In the genomic region with DNA sequence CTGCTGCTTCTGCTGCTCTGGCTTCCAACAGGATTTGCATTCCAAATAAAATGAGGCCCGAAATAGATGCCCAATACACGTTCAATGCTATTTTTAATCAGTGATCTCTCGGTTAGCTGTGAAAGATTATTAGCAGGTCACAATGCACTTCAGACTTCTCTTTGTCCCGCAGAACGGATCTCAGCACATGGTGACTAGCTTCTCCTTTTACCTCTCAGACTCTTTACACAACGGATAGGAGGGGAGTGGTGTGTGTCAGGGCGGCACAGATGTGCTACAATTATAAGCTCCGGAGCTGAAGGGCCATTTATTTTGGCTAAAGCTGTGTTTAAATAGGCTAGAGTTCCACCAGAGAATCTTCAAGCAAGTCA, we compare ENCODE assay signal across 8 mouse cellular contexts. TPM values are rescaled to one million over a fixed set of nuclear protein-coding genes. Genes with fewer than 3 reads are reported as not detected.
A peak's percentile ranks its signal among the peaks of the same experiment; 100 is the strongest.
DNase-seq lines count a peak whose midpoint lies in the region; ATAC-seq lines count a peak whose summit lies in the region.
"Had no signal": no experiment of that assay in that cellular context is flagged by ENCODE, and none has a peak within 500 bp of the region (broad histone marks: within the 10 kb centered on the region; RNA-seq: fewer than 3 reads in every experiment).

No protein-coding gene starts in this region.

- H3K9me3 ChIP-seq in embryonic facial prominence, embryonic 13.5 days, result no peaks in the 10 kb centered on the region
- no peaks in the 10 kb centered on the region for H3K9me3 ChIP-seq in forebrain, embryonic 14.5 days (replicated peaks; ENCODE audit: control insufficient read depth, low read length)
- H3K9me3 ChIP-seq in hindbrain, embryonic 10.5 days, result no peaks in the 10 kb centered on the region
- H3K9me3 ChIP-seq in midbrain, embryonic 15.5 days, result no peaks in the 10 kb centered on the region

- peak overlapping the region; percentile 46 for H3K4me2 ChIP-seq in embryonic facial prominence, embryonic 13.5 days
- H3K4me2 ChIP-seq in forebrain, embryonic 14.5 days (ENCODE audit: low read length), result peak overlapping the region; percentile 27
- H3K4me2 ChIP-seq in midbrain, embryonic 15.5 days, result peak overlapping the region; percentile 27

- H3K4me3 ChIP-seq in embryonic facial prominence, embryonic 13.5 days, result peak overlapping the region; percentile 18
- H3K4me3 ChIP-seq in forebrain, embryonic 14.5 days (ENCODE audit: low read depth, low read length), result no peak overlapping the region
- no peak overlapping the region; the same call in 1 of the 2 replicates for H3K4me3 ChIP-seq in hindbrain, embryonic 10.5 days
- no peak overlapping the region for H3K4me3 ChIP-seq in midbrain, embryonic 15.5 days

- H3K27me3 ChIP-seq in embryonic facial prominence, embryonic 13.5 days, result no peaks in the 10 kb centered on the region
- no peaks in the 10 kb centered on the region for H3K27me3 ChIP-seq in forebrain, embryonic 14.5 days (replicated peaks; ENCODE audit: control insufficient read depth, insufficient read depth, low read length)
- no peaks in the 10 kb centered on the region for H3K27me3 ChIP-seq in hindbrain, embryonic 10.5 days (ENCODE audit: insufficient read depth, poor library complexity, severe bottlenecking)
- H3K27me3 ChIP-seq in midbrain, embryonic 15.5 days (replicated peaks), result no peaks in the 10 kb centered on the region

- peaks cover 47% of the 10 kb centered on the region for H3K4me1 ChIP-seq in embryonic facial prominence, embryonic 13.5 days
- peaks cover 21% of the 10 kb centered on the region for H3K4me1 ChIP-seq in forebrain, embryonic 14.5 days (ENCODE audit: control insufficient read depth, insufficient read depth, low read length)
- peaks cover 19% of the 10 kb centered on the region for H3K4me1 ChIP-seq in hindbrain, embryonic 10.5 days (replicated peaks)
- H3K4me1 ChIP-seq in midbrain, embryonic 15.5 days, result peaks cover 20% of the 10 kb centered on the region

- no peak overlapping the region for H3K9ac ChIP-seq in embryonic facial prominence, embryonic 13.5 days
- no peak overlapping the region for H3K9ac ChIP-seq in forebrain, embryonic 14.5 days (ENCODE audit: low read length)
- no peak overlapping the region for H3K9ac ChIP-seq in midbrain, embryonic 15.5 days

- no peak for ATAC-seq in embryonic facial prominence, embryonic 13.5 days (ENCODE audit: insufficient number of reproducible peaks, insufficient read depth, low FRiP score, low TSS enrichment, low read depth)
- peak; percentile 70 for ATAC-seq in forebrain, embryonic 14.5 days
- ATAC-seq in midbrain, embryonic 15.5 days (replicated peaks), result peak; percentile 54; the same call in 1 of the 2 replicates
- ATAC-seq: lung, postnatal 0 days had no signal

- peak overlapping the region; percentile 69 for H3K27ac ChIP-seq in embryonic facial prominence, embryonic 13.5 days
- peak overlapping the region; percentile 75 for H3K27ac ChIP-seq in forebrain, embryonic 14.5 days (ENCODE audit: low read depth, low read length)
- peak overlapping the region; percentile 64 for H3K27ac ChIP-seq in hindbrain, embryonic 10.5 days
- peak overlapping the region; percentile 73 for H3K27ac ChIP-seq in midbrain, embryonic 15.5 days

- DNase-seq in forebrain, embryonic 14.5 days (ENCODE audit: low spot score), result no peak
- DNase-seq in hindbrain, embryonic 10.5 days (ENCODE audit: low spot score), result no peak
- no peak for DNase-seq in frontal cortex, postnatal 14 days (ENCODE audit: low spot score in 2 of 2)
- no peak for DNase-seq in urinary bladder, adult 2 months (ENCODE audit: low spot score)
- DNase-seq in right cerebral cortex, postnatal 4 days, result no peak

- 9% methylated on average over 8 of the region's 8 CpGs for WGBS in embryonic facial prominence, embryonic 13.5 days
- 3% methylated on average over 8 of the region's 8 CpGs for WGBS in forebrain, embryonic 14.5 days
- 54% methylated on average over 8 of the region's 8 CpGs for WGBS in hindbrain, embryonic 10.5 days
- 8% methylated on average over 8 of the region's 8 CpGs for WGBS in midbrain, embryonic 15.5 days

- H3K36me3 ChIP-seq in embryonic facial prominence, embryonic 13.5 days, result no peaks in the 10 kb centered on the region
- H3K36me3 ChIP-seq in forebrain, embryonic 14.5 days (ENCODE audit: control insufficient read depth, insufficient read depth, low read length), result no peaks in the 10 kb centered on the region
- H3K36me3 ChIP-seq in hindbrain, embryonic 10.5 days, result no peaks in the 10 kb centered on the region
- H3K36me3 ChIP-seq in midbrain, embryonic 15.5 days (replicated peaks), result no peaks in the 10 kb centered on the region

RNA-seq across cellular contexts. Expression of gene Tmem178, which starts 56.7 kb away (rescaled TPM):
- 4.7 and 6.8 TPM in 2 replicates for polyA plus RNA-seq in embryonic facial prominence, embryonic 13.5 days (2015; fragmentation: Nextera tagmentation; extraction: Ambion mirVana)
- polyA plus RNA-seq in forebrain, embryonic 14.5 days (2014; fragmentation: Nextera tagmentation; extraction: Ambion mirVana), result 39.0 and 43.4 TPM in 2 replicates
- polyA plus RNA-seq in hindbrain, embryonic 10.5 days (2016; fragmentation: Nextera tagmentation; extraction: Ambion mirVana), result 4.5 and 13.0 TPM in 2 replicates
- 23.5 and 24.7 TPM in 2 replicates for polyA plus RNA-seq in midbrain, embryonic 15.5 days (2015; fragmentation: Nextera tagmentation; extraction: Ambion mirVana)
- 0.62 and 0.90 TPM in 2 replicates for polyA plus RNA-seq in urinary bladder, adult 2 months (2012; rRNA removed)
